Mouse (Mus musculus): ENCODE results near the gene Usp43.

The Usp43 gene

DNA sequence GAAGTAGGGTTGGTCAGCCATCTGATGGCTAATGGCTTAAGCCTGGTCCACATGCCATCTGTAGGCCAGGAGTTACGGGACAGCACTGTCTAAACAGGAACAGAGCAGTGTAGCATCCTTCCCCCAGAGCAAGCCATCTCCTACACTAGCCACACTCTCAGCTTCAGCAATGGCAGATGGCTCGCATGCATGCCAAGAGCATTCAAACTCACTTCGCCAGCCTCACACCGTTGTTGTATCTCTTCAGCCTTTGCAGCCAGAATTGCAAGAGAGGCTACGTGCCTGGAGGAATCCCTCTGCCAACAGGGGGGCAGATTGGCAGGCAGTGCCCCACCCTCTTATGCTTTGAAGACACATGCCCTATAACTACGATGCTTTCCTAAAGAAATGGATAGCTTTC is 100.4 kb downstream of the Usp43 start:
- in situ Hi-C loops (cut with MboI; ENCODE audit: unreplicated experiment in 2 of 2) = loop anchor here in 1 of 2 experiments (10.0 kb wide), 1 partner anchor 143 kb away; the partner anchor contains the start of genes Cfap52 and Stx8

DNA sequence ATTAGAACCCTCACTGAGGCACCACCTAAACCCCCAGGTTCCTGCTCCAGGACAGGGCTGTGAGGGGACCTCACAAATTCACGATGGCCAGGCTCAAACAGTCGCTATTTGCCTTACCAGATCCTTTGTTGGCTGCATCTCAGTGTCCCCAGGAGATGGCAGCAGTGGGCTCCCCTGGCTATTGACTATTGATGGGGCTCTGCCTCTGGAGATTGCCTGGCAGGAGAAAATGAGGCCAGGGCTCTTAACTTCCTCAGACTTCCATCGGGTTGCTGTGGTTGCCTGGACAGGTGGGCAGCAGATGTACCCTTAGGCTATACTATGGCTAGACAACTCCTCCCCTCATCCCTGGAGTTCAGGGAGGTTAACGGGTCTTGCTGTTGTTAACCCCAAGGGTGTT is 101.7 kb downstream of the Usp43 start:
- in situ Hi-C loops (cut with MboI; ENCODE audit: unreplicated experiment in 2 of 2) = loop anchor here in 1 of 2 experiments (10.0 kb wide), 1 partner anchor 145 kb away; the partner anchor contains the start of genes Cfap52 and Stx8

DNA sequence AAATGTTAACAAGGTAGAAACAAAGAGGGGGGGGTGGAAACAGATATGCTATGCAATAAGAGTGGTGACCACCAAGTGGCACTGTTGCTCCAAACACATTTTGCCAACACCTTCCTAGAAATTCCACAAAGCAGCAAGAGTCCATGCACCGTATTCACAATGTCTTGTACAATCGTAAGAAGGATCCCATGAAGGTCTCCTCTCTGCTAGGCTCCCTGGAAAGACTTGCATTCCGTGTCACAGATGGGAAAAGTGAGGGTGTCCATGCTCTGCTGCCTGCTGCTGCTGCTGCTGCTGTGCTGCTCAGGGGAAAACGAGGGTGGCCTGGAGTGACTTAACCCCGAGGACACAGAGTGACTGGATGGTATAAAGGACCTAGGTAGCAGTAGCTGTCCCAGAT is 102.3 kb downstream of the Usp43 start:
- in situ Hi-C loops (cut with MboI; ENCODE audit: unreplicated experiment in 2 of 2) = loop anchor here (5.0 to 10.0 kb wide), 4 partner anchors 33 to 593 kb away; partner anchors contain the start of genes Cfap52 (in 1 of the 2), Stx8 (in 1 of the 2) and Usp43 (in 1 of the 2)

DNA sequence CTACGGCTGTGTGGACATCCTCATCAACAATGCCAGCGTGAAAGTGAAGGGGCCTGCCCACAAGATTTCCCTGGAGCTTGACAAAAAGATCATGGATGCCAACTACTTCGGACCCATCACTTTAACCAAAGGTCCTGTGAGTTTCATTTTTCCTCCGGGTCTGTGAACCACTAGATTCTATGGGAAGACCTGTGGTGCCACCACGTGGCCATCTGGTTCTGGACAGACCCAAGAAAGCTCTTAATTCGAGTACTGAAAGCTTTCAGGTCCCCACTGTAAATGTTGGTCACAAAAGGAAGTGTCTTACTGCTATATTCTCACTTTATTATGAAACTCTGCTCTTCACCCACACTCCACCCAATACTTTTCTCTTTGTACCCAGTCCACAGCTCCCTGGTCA is 110.4 kb downstream of the Usp43 start:
- in situ Hi-C loops (cut with MboI; ENCODE audit: unreplicated experiment in 2 of 2) = loop anchor here in 1 of 2 experiments (10.0 kb wide), 1 partner anchor 113 kb away; the partner anchor contains the start of gene Usp43

DNA sequence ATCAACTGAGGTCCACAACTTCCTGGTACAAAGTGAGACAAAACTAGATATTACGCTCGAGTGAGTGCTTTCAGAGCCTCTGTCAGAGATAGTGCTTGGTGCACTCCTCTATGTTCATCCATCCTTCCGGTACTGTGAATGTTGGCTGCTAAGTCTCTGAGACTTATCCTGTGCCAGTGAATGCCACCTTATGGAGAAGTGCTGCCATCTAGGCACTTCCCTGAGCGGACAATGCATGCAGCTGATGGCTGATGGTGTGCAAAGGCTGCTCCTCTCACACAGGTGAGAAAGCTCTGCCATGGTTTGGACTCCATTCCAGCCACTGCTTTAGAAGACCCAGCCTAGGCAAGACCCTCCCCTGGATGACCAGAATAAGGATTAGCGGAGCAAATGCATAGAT is 113.9 kb downstream of the Usp43 start:
- in situ Hi-C loops (cut with MboI; ENCODE audit: unreplicated experiment in 2 of 2) = no loop called here

DNA sequence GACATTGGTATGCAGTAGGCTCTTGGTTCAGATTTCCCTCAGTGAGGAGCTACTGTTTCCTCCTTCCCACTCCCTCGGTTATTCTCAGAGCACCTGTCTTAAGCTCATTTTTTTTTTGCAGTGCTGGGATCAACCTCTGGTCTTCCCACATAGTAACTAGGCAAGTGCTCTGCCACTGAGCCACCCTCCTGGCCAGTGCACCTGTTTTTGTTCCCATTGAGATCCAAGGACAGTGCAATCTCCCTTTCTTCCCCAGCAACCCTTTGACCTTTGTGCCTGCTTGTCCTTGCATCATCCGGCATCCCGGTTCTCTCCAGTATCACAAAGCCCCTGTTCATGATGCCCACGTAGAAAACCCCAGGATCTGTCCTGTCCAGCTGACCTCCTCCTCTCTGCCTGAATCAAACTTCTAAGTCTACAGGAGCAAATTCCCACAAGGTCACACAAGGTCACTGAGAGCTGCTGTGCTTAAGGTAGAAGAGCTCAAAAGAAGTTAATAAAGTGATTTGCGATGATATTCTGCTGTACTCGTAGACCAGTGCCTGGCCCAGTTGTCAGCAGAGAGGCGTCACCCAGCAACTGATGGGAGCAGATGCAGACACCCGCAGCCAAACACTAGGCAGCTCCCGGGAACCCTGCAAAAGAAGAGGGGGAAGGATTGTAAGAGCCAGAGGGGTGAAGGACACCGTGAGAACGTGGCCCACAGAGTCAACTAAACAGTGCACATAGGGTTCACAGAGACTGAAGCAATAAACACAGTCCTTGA is 114.9 kb downstream of the Usp43 start:
- in situ Hi-C loops (cut with MboI; ENCODE audit: unreplicated experiment in 2 of 2) = no loop called here

DNA sequence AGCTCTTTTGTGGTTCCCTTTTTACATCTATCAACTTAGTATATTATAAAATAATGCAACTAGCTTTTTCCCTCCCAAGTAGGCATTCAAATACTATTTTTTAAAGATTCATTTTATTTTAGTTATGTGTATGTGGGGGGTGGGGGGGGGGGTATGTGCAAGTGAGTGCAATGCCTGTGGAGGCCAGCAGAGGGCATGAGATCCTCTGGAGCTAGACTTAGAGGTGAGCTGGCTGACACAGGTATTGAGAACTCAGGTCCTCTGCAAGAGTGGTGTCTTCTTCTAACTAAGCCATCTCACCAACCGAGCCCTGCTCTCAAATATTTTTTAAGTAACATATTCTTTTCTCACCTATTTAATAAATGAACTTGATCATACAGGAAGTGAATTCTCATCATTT is 116.4 kb downstream of the Usp43 start:
- in situ Hi-C loops (cut with MboI; ENCODE audit: unreplicated experiment in 2 of 2) = no loop called here
